In the genomic region with DNA sequence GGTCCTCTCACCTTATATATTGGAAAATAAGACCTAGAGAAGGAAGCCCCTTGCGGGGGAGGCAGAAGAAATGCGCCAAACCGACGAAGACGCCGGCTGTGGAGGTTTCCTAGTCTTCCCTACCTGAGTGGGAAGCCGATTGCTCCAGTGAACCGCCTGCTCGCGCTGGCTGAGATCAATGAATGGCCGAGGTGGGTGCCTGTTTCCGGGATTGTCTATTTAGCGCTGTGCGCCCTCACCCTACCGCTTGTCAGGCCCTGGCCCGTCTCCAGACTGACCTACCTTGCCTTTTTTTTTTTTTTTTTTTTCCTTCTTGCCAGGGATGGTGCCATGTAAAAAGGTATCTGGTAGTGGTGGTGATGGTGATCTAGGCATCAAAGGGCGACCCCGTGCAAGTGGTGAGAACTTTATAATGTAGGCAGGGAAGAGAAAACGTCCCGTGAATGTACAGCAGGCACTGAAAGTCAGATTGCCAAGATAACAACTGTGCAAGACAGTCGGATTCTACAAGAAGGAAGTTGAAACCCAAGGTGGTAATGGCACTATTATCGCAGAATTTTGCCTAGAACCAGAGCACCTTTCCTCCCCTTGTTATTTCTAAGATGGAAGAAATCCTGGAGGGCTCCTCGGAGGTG, we compare ENCODE assay signal across 8 mouse cellular contexts. TPM values are rescaled to one million over a fixed set of nuclear protein-coding genes. Genes with fewer than 3 reads are reported as not detected.
DNase-seq lines count a peak whose midpoint lies in the region; ATAC-seq and TF ChIP-seq lines count a peak whose summit lies in the region.

Gene Smtn, minus strand, starts transcription at position 162 of the 635 bp plus-strand sequence.

- intact Hi-C loops in left cerebral cortex, adult 2 months (cut with DNase I): no loop called here
- intact Hi-C loops in left cerebral cortex, postnatal 25 days (cut with DNase I): no loop called here
- intact Hi-C loops in gastrocnemius, adult 2 months (cut with DNase I): no loop called here

- peak within 1 kb of the TSS; percentile 54; the same call in 1 of the 2 replicates for H3K27ac ChIP-seq in left cerebral cortex, adult 2 months
- peak within 1 kb of the TSS; percentile 93 for H3K27ac ChIP-seq in gastrocnemius, adult 2 months
- H3K27ac ChIP-seq in hindbrain, embryonic 15.5 days (replicated peaks): no peak within 1 kb of the TSS
- no peak within 1 kb of the TSS for H3K27ac ChIP-seq in midbrain, postnatal 0 days (ENCODE audit: low read depth, low read length)

- no peaks in the 10 kb centered on the region for H3K9me3 ChIP-seq in hindbrain, embryonic 15.5 days
- H3K9me3 ChIP-seq in midbrain, postnatal 0 days (ENCODE audit: low read length): no peaks in the 10 kb centered on the region

- peak within 1 kb of the TSS; percentile 84 for H3K4me2 ChIP-seq in hindbrain, embryonic 15.5 days
- peak within 1 kb of the TSS; percentile 72 for H3K4me2 ChIP-seq in midbrain, postnatal 0 days (ENCODE audit: low read depth, low read length, poor library complexity, severe bottlenecking)

- DNase-seq in left cerebral cortex, adult 2 months (ENCODE audit: extremely low spot score in 1 of 2, low spot score in 2 of 2): no peak
- no peak for DNase-seq in left cerebral cortex, postnatal 25 days (ENCODE audit: low spot score in 2 of 2)
- no peak for DNase-seq in adrenal gland, postnatal 25 days
- peak; percentile 20 for DNase-seq in gastrocnemius, adult 2 months
- DNase-seq in midbrain, postnatal 0 days (ENCODE audit: low spot score): no peak
- no peak for DNase-seq in urinary bladder, adult 18-20 months (ENCODE audit: low spot score in 2 of 2)

- ATAC-seq in hindbrain, embryonic 15.5 days (ENCODE audit: low FRiP score, low read depth): no peak
- no peak for ATAC-seq in midbrain, postnatal 0 days (ENCODE audit: low FRiP score)
- no peak for ATAC-seq in activated CD4-positive, CD25-positive, alpha-beta regulatory T cell, adult 4 months

- TF ChIP-seq CTCF in left cerebral cortex, adult 2 months (IDR thresholded peaks at IDR 0.05): no peak
- TF ChIP-seq CTCF in gastrocnemius, adult 2 months (IDR thresholded peaks at IDR 0.05): no peak
- no peak for TF ChIP-seq CTCF in midbrain, postnatal 0 days (IDR thresholded peaks at IDR 0.05)

- H3K4me3 ChIP-seq in left cerebral cortex, adult 2 months: peak within 1 kb of the TSS; percentile 52
- H3K4me3 ChIP-seq in gastrocnemius, adult 2 months: peak within 1 kb of the TSS; percentile 71
- H3K4me3 ChIP-seq in hindbrain, embryonic 15.5 days: peak within 1 kb of the TSS; percentile 58
- peak within 1 kb of the TSS; percentile 46 for H3K4me3 ChIP-seq in midbrain, postnatal 0 days (ENCODE audit: low read depth, low read length)

- WGBS in hindbrain, embryonic 15.5 days: 96% methylated on average over 23 of the region's 23 CpGs
- WGBS in midbrain, postnatal 0 days: 93% methylated on average over 23 of the region's 23 CpGs

- no peaks in the 10 kb centered on the region for H3K27me3 ChIP-seq in hindbrain, embryonic 15.5 days
- H3K27me3 ChIP-seq in midbrain, postnatal 0 days (ENCODE audit: insufficient read depth, low read length): no peaks in the 10 kb centered on the region

- H3K9ac ChIP-seq in hindbrain, embryonic 15.5 days: peak within 1 kb of the TSS; percentile 41
- H3K9ac ChIP-seq in midbrain, postnatal 0 days (replicated peaks; ENCODE audit: low read length, poor library complexity, severe bottlenecking): peak within 1 kb of the TSS; percentile 13; the same call in 1 of the 2 replicates

- H3K4me1 ChIP-seq in hindbrain, embryonic 15.5 days (replicated peaks): peaks cover 14% of the 10 kb centered on the region
- peaks cover 5% of the 10 kb centered on the region for H3K4me1 ChIP-seq in midbrain, postnatal 0 days (ENCODE audit: insufficient read depth, low read length)

- no peaks in the 10 kb centered on the region for H3K36me3 ChIP-seq in hindbrain, embryonic 15.5 days
- no peaks in the 10 kb centered on the region for H3K36me3 ChIP-seq in midbrain, postnatal 0 days (ENCODE audit: insufficient read depth, low read length)

RNA-seq across cellular contexts. Expression of gene Smtn, which starts in this region (rescaled TPM):
- total RNA-seq in left cerebral cortex, adult 2 months (2021): 10 to 100 TPM in 1 of 2 experiments, 1 to 10 TPM in 1; 9.6 to 12.2 TPM
- 1 to 10 TPM; 6.6 to 8.5 TPM for total RNA-seq in left cerebral cortex, postnatal 25 days (2021)
- 59.6 and 67.6 TPM in 2 replicates for total RNA-seq in adrenal gland, postnatal 25 days (2021)
- total RNA-seq in gastrocnemius, adult 2 months (2021): 100 to 1,000 TPM in 1 of 2 experiments, 10 to 100 TPM in 1; 70.3 to 119 TPM
- polyA plus RNA-seq in hindbrain, embryonic 15.5 days (2015; fragmentation: Nextera tagmentation; extraction: Ambion mirVana): 18.5 and 19.5 TPM in 2 replicates
- 7.3 and 9.9 TPM in 2 replicates for total RNA-seq in midbrain, postnatal 0 days (2014; rRNA removed)
- 8.0 and 8.1 TPM in 2 replicates for polyA plus RNA-seq in midbrain, postnatal 0 days (2015; fragmentation: Nextera tagmentation; extraction: Ambion mirVana)
- polyA plus RNA-seq in activated CD4-positive, CD25-positive, alpha-beta regulatory T cell, adult 4 months (2017; shearing (Covaris generic)): 1 to 10 TPM; 1.7 to 3.4 TPM

Comparison
In these comparisons a context has a peak if more than half of its experiments do, and no peak if none do; other contexts are left out.
1. H3K27ac ChIP-seq: peak in left cerebral cortex, adult 2 months (single experiment) and gastrocnemius, adult 2 months (single experiment); none in hindbrain, embryonic 15.5 days (single experiment) and midbrain, postnatal 0 days (single experiment).
2. Peak in every context shown above with its lines, with median percentiles within 50 percentile points of each other: H3K4me3 ChIP-seq.